Mouse (Mus musculus): ENCODE results near the gene Gm4064. TPM values are rescaled to one million over a fixed set of nuclear protein-coding genes. Genes with fewer than 3 reads are reported as not detected.
"Not testable (repeated sequence)": the region's sequence is repeated elsewhere in the genome, so short reads cannot be mapped to it uniquely, and the experiment has no call there.

Gene Gm4064
- polyA plus RNA-seq (2011; ENCODE audit: insufficient read depth, insufficient read length, low read depth, missing spikeins) = not detected in 2 replicates

- H3K4me1 ChIP-seq (ENCODE audit: control insufficient read depth, insufficient read depth, low read length); H3K36me3 ChIP-seq (ENCODE audit: control insufficient read depth, insufficient read depth, low read length, poor library complexity, severe bottlenecking); H3K9me3 ChIP-seq (replicated peaks; ENCODE audit: control insufficient read depth, insufficient read depth, low read length, poor library complexity, severe bottlenecking); H3K4me3 ChIP-seq (ENCODE audit: low read depth, low read length); H3K9ac ChIP-seq (ENCODE audit: low read depth, poor library complexity, severe bottlenecking); H3K27ac ChIP-seq (ENCODE audit: insufficient read depth, low read length); H3K27me3 ChIP-seq (ENCODE audit: control insufficient read depth, insufficient read depth, low read length, poor library complexity, severe bottlenecking): not testable (repeated sequence)
Measured at GRCm38 (mm10) chrY:2796105-2796504, at the start of gene Gm4064. TSS of gene Gm4064 (minus strand) at chrY:2796205.

GRCm38 (mm10) chrY:2830380-2830779 lies 34.4 kb upstream of the Gm4064 start, which contains the start of the genes Rbmy and Gm10256:
TSS of gene Rbmy (plus strand) at chrY:2830680.
TSS of gene Gm10256 (plus strand) at chrY:2830699.
- H3K9ac ChIP-seq (ENCODE audit: low read depth, poor library complexity, severe bottlenecking); H3K4me1 ChIP-seq (ENCODE audit: control insufficient read depth, insufficient read depth, low read length); H3K36me3 ChIP-seq (ENCODE audit: control insufficient read depth, insufficient read depth, low read length, poor library complexity, severe bottlenecking): not testable (repeated sequence)

More at GRCm38 (mm10) chrY:2830380-2830779, 34.4 kb upstream of the Gm4064 start, which contains the start of the genes Rbmy and Gm10256:
- not testable (repeated sequence) for H3K9me3 ChIP-seq (replicated peaks; ENCODE audit: control insufficient read depth, insufficient read depth, low read length, poor library complexity, severe bottlenecking); H3K27ac ChIP-seq (ENCODE audit: insufficient read depth, low read length); H3K4me3 ChIP-seq (ENCODE audit: low read depth, low read length); H3K27me3 ChIP-seq (ENCODE audit: control insufficient read depth, insufficient read depth, low read length, poor library complexity, severe bottlenecking)

Other genes with a start within 250 kb of the Gm4064 start
- not detected in 2 replicates for gene H2al2c, start 197.1 kb downstream of the Gm4064 start, polyA plus RNA-seq (2011; ENCODE audit: insufficient read depth, insufficient read length, low read depth, missing spikeins)
- gene Sry, start 132.5 kb downstream of the Gm4064 start, polyA plus RNA-seq (2011; ENCODE audit: insufficient read depth, insufficient read length, low read depth, missing spikeins) = not detected in 2 replicates
- not detected in 2 replicates for gene H2al2b, start 75.5 kb downstream of the Gm4064 start, polyA plus RNA-seq (2011; ENCODE audit: insufficient read depth, insufficient read length, low read depth, missing spikeins)
- not detected in 2 replicates for gene Rbmy, start 34.5 kb upstream of the Gm4064 start, polyA plus RNA-seq (2011; ENCODE audit: insufficient read depth, insufficient read length, low read depth, missing spikeins)
- gene Gm10256, start 34.5 kb upstream of the Gm4064 start, polyA plus RNA-seq (2011; ENCODE audit: insufficient read depth, insufficient read length, low read depth, missing spikeins) = 0.49 TPM in 1 of 2 replicates, not detected in the other
- not detected in 2 replicates for gene Gm10352, start 104.8 kb upstream of the Gm4064 start, polyA plus RNA-seq (2011; ENCODE audit: insufficient read depth, insufficient read length, low read depth, missing spikeins)
- not detected in 2 replicates for gene Gm29289, start 136.4 kb upstream of the Gm4064 start, polyA plus RNA-seq (2011; ENCODE audit: insufficient read depth, insufficient read length, low read depth, missing spikeins)